Mouse (Mus musculus) heart, embryonic 12.5 days (tissue): ENCODE data around the gene Inpp1. TPM values are rescaled to one million over a fixed set of nuclear protein-coding genes. Genes with fewer than 3 reads are reported as not detected.

Experiments used
- ATAC-seq: fragments of 200-750 bp; cut with Nextera tagmentation; 2 replicates; pipeline ENCODE4 v1.8.0; 2017; ENCODE audit warnings: moderate TSS enrichment, moderate library complexity; ENCODE audit not compliant: insufficient number of reproducible peaks, low FRiP score
- H3K27ac ChIP-seq: fragments of 300-500 bp; sonication (generic); 2 replicates; pipeline ENCODE4 v1.5.1; 2016; ENCODE audit warnings: mild to moderate bottlenecking, moderate library complexity; ENCODE audit not compliant: poor library complexity, severe bottlenecking
- H3K27me3 ChIP-seq: fragments of 300-500 bp; sonication (generic); replicated peaks from 2 replicates; pipeline ENCODE4 v1.6.1; 2016; ENCODE audit warnings: mild to moderate bottlenecking, moderate library complexity
- H3K36me3 ChIP-seq: fragments of 300-500 bp; sonication (generic); 2 replicates; pipeline ENCODE4 v1.6.1; 2016; ENCODE audit warnings: mild to moderate bottlenecking, moderate library complexity
- H3K4me1 ChIP-seq: fragments of 300-500 bp; sonication (generic); replicated peaks from 2 replicates; pipeline ENCODE4 v1.6.1; 2016; ENCODE audit warnings: mild to moderate bottlenecking
- H3K4me2 ChIP-seq: fragments of 300-500 bp; sonication (generic); 2 replicates; pipeline ENCODE4 v1.6.1; 2016; ENCODE audit warnings: mild to moderate bottlenecking, moderate library complexity
- H3K4me3 ChIP-seq: fragments of 300-500 bp; sonication (generic); 2 replicates; pipeline ENCODE4 v1.5.1; 2016; ENCODE audit warnings: mild to moderate bottlenecking
- H3K9ac ChIP-seq: fragments of 300-500 bp; sonication (generic); 2 replicates; pipeline ENCODE4 v1.6.1; 2016; ENCODE audit warnings: mild to moderate bottlenecking, moderate library complexity
- H3K9me3 ChIP-seq: fragments of 300-500 bp; sonication (generic); replicated peaks from 2 replicates; pipeline ENCODE4 v1.6.1; 2016; ENCODE audit warnings: mild to moderate bottlenecking, moderate library complexity
- WGBS: fragments of 180-500 bp; shearing (Covaris S2); methylation state at CpG from one replicate; pipeline ENCODE4 v1.1.7; 2016; 5-methylcytosine and 5-hydroxymethylcytosine counted together
- polyA plus RNA-seq: library from polyadenylated mRNA; unstranded; fragments of >200 nt; fragmentation: Nextera tagmentation; extraction: Ambion mirVana; gene quantifications from 2 replicates; pipeline ENCODE4 v1.2.1, GENCODE M21; 2016

Gene Inpp1
- polyA plus RNA-seq, 1 experiment from 2014 or later: 17.7 TPM

DNA sequence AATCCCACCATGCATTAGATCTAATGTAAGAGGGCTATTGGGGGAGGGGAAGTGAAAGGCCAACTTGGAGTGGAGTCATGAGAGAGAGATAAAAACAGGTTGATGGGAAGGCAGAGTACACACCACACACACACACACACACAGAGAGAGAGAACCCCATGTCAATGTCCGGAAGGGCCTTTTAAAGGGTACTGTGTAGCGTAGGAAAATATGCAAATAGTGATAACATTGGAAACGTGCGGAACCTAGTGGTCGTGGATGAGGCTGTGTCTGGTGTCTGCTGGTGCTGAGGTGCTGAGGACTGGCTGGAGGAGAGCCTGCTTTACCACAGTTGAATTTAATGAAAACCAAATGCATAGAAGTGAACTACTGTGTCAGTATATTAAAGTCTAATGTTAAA lies 74.9 kb downstream of the Inpp1 start:
- 53% methylated on average over 5 of the region's 5 CpGs for WGBS
- H3K27me3 ChIP-seq: no peaks in the 10 kb centered on the region
- H3K27ac ChIP-seq: no peak overlapping the region
- no peak overlapping the region for H3K9ac ChIP-seq
- no peaks in the 10 kb centered on the region for H3K36me3 ChIP-seq
- H3K4me3 ChIP-seq: no peak overlapping the region
- no peak overlapping the region for H3K4me2 ChIP-seq
- H3K9me3 ChIP-seq: no peaks in the 10 kb centered on the region
- no peak for ATAC-seq
- no peaks in the 10 kb centered on the region for H3K4me1 ChIP-seq

Other genes starting within 250 kb of the Inpp1 start
- 6.7 and 7.8 TPM in 2 replicates for gene Nemp2, start 187.0 kb downstream of the Inpp1 start, polyA plus RNA-seq
- 4.3 and 5.4 TPM in 2 replicates for gene Mfsd6, start 90.2 kb downstream of the Inpp1 start, polyA plus RNA-seq
- gene Hibch, start 27.2 kb upstream of the Inpp1 start, polyA plus RNA-seq: 28.2 and 31.9 TPM in 2 replicates
- 0.92 TPM in 2 replicates for gene 1700019D03Rik, start 202.5 kb upstream of the Inpp1 start, polyA plus RNA-seq
- gene Mstn, start 244.0 kb upstream of the Inpp1 start, polyA plus RNA-seq: 13.0 and 13.1 TPM in 2 replicates